Mouse (Mus musculus) CH12.LX (cell line): ENCODE measurements around the gene Sun3. TPM values are rescaled to one million over a fixed set of nuclear protein-coding genes. Genes with fewer than 3 reads are reported as not detected.

Source experiments
- DNase-seq: peaks from one replicate; pipeline ENCODE4 v3.0.0-alpha.2; 2013; ENCODE audit errors: extremely low read depth
- H3K27ac ChIP-seq: 2 replicates; pipeline ENCODE4 v1.5.1; 2012; ENCODE audit warnings: low read depth, mild to moderate bottlenecking, control low read depth, moderate library complexity; ENCODE audit not compliant: insufficient read depth
- H3K27me3 ChIP-seq: replicated peaks from 2 replicates; pipeline ENCODE3; 2012; ENCODE audit warnings: inconsistent platforms
- H3K36me3 ChIP-seq, 2 experiments: replicated peaks in 1 of 2; 2 replicates each; pipeline versions ENCODE3 to v1.6.1; 2012; ENCODE audit warnings: inconsistent platforms in 1 of 2, low read length in 1 of 2, mild to moderate bottlenecking in 1 of 2, mixed read lengths in 1 of 2, moderate library complexity in 1 of 2; ENCODE audit not compliant: control insufficient read depth in 1 of 2, insufficient read depth in 1 of 2
- H3K4me1 ChIP-seq, 2 experiments: 2 replicates each; pipeline ENCODE4 v1.6.1; 2012; ENCODE audit warnings: inconsistent platforms in 1 of 2, moderate library complexity in 1 of 2; ENCODE audit not compliant: insufficient read depth in 2 of 2, control insufficient read depth in 1 of 2
- H3K4me2 ChIP-seq: 2 replicates; pipeline ENCODE4 v1.6.1; 2012; ENCODE audit warnings: low read depth, mild to moderate bottlenecking, control low read depth; ENCODE audit not compliant: poor library complexity, insufficient read depth, severe bottlenecking
- H3K4me3 ChIP-seq, 3 experiments: fragments of 150-350 bp in 1 of 3; sonication (generic) in 1 of 3; replicated peaks in 1 of 3; 2 replicates each; pipeline versions ENCODE3 to v1.5.1; 2011 to 2012; ENCODE audit warnings: low read depth in 2 of 3, low read length in 2 of 3, mild to moderate bottlenecking in 2 of 3, moderate library complexity in 2 of 3, control low read depth in 1 of 3, improper control_type of control experiment in 1 of 3, inconsistent platforms in 1 of 3, mixed read lengths in 1 of 3; ENCODE audit not compliant: poor library complexity in 1 of 3
- H3K79me2 ChIP-seq: replicated peaks from 2 replicates; pipeline ENCODE4 v1.6.1; 2012; ENCODE audit warnings: mild to moderate bottlenecking, moderate library complexity; ENCODE audit not compliant: control insufficient read depth, poor library complexity, insufficient read depth, severe bottlenecking; ENCODE audit errors: extremely low read depth
- H3K9ac ChIP-seq: 2 replicates; pipeline ENCODE4 v1.6.1; 2012; ENCODE audit warnings: low read depth, mild to moderate bottlenecking, control low read depth, moderate library complexity; ENCODE audit not compliant: insufficient read depth
- H3K9me3 ChIP-seq: replicated peaks from 2 replicates; pipeline ENCODE3; 2012; ENCODE audit warnings: low read length, inconsistent platforms, mixed read lengths
- CHD1 ChIP-seq: IDR thresholded peaks from 2 replicates; pipeline ENCODE4 v1.6.1; 2012; ENCODE audit warnings: low read depth, low read length, improper control_type of control experiment, inconsistent platforms
- EP300 ChIP-seq: IDR thresholded peaks from 2 replicates; pipeline ENCODE4 v1.6.1; 2011; ENCODE audit warnings: low read length, improper control_type of control experiment
- ETS1 ChIP-seq: conservative IDR thresholded peaks from 2 replicates; pipeline ENCODE4 v1.6.1; 2012; ENCODE audit warnings: low read depth, mild to moderate bottlenecking, inconsistent platforms, low read length, improper control_type of control experiment, moderate library complexity
- GABPA ChIP-seq: IDR thresholded peaks from 2 replicates; pipeline ENCODE4 v1.6.1; 2012; ENCODE audit warnings: low read depth, low read length, improper control_type of control experiment, inconsistent platforms; ENCODE audit not compliant: insufficient replicate concordance
- HCFC1 ChIP-seq: IDR thresholded peaks from 2 replicates; pipeline ENCODE4 v1.6.1; 2012; ENCODE audit warnings: low read depth, mild to moderate bottlenecking, inconsistent platforms, low read length, improper control_type of control experiment
- IRF4 ChIP-seq: IDR thresholded peaks from 2 replicates; pipeline ENCODE4 v1.6.1; 2014; ENCODE audit warnings: low read depth, mild to moderate bottlenecking, inconsistent platforms, low read length, improper control_type of control experiment
- JUN ChIP-seq: IDR thresholded peaks from 2 replicates; pipeline ENCODE4 v1.6.1; 2011; ENCODE audit warnings: low read depth, mild to moderate bottlenecking, low read length, improper control_type of control experiment, moderate library complexity; ENCODE audit not compliant: insufficient read depth
- MEF2A ChIP-seq: IDR thresholded peaks from 2 replicates; pipeline ENCODE4 v1.6.1; 2014; ENCODE audit warnings: low read depth, mild to moderate bottlenecking, inconsistent platforms, low read length, improper control_type of control experiment, borderline replicate concordance
- MXI1 ChIP-seq: IDR thresholded peaks from 2 replicates; pipeline ENCODE4 v1.6.1; 2011; ENCODE audit warnings: mild to moderate bottlenecking, low read depth, low read length, improper control_type of control experiment
- PAX5 ChIP-seq: IDR thresholded peaks from 2 replicates; pipeline ENCODE4 v1.6.1; 2012; ENCODE audit warnings: low read length, inconsistent platforms, mixed read lengths
- POLR2A ChIP-seq: IDR thresholded peaks from 2 replicates; pipeline ENCODE4 v1.6.1; 2011; ENCODE audit warnings: low read depth, mild to moderate bottlenecking, improper control_type of control experiment, low read length
- SIN3A ChIP-seq: IDR thresholded peaks from 2 replicates; pipeline ENCODE4 v1.6.1; 2012; ENCODE audit warnings: low read length, improper control_type of control experiment, inconsistent platforms
- TBP ChIP-seq: conservative IDR thresholded peaks from 2 replicates; pipeline ENCODE4 v1.6.1; 2011; ENCODE audit warnings: low read depth, low read length, improper control_type of control experiment
- TCF12 ChIP-seq: IDR thresholded peaks from 2 replicates; pipeline ENCODE4 v1.6.1; 2014; ENCODE audit warnings: low read depth, mild to moderate bottlenecking, inconsistent platforms, low read length, improper control_type of control experiment
- USF1 ChIP-seq: IDR thresholded peaks from 2 replicates; pipeline ENCODE4 v1.6.1; 2014; ENCODE audit warnings: low read depth, mild to moderate bottlenecking, inconsistent platforms, low read length, improper control_type of control experiment
- USF2 ChIP-seq: conservative IDR thresholded peaks from 2 replicates; pipeline ENCODE4 v1.6.1; 2011; ENCODE audit warnings: low read depth, low read length, improper control_type of control experiment
- ZNF384 ChIP-seq: IDR thresholded peaks from 2 replicates; pipeline ENCODE4 v1.6.1; 2012; ENCODE audit warnings: low read depth, low read length, improper control_type of control experiment, inconsistent platforms
- dilution Hi-C: fragments of 300-500 bp; cut with MboI; formaldehyde crosslinking; loops from 2 replicates; pipeline ENCODE4 v1.14.3; 2020; ENCODE audit warnings: low sequenced_read_pairs; ENCODE audit not compliant: extremely low pct_unique_long_range_greater_than_20kb, extremely low pct_ligation_motif_present
- in situ Hi-C: fragments of 300-500 bp; cut with MboI; formaldehyde crosslinking; loops from 3 replicates; pipeline ENCODE4 v1.14.3; 2019; ENCODE audit warnings: low sequenced_read_pairs, low pct_ligation_motif_present, low pct_unique_long_range_greater_than_20kb, mixed read lengths
- polyA plus RNA-seq: library from polyadenylated mRNA; unstranded; fragments of >175 nt; gene quantifications from 2 replicates; pipeline ENCODE4 v1.2.1, GENCODE M21; 2012; ENCODE audit warnings: low read depth; ENCODE audit not compliant: insufficient read length
- total RNA-seq, 2 experiments: library from RNA; depleted of rRNA; stranded (reverse); fragments of 300-350 nt in 1 of 2; fragments of >200 nt in 1 of 2; gene quantifications; 2 replicates each; pipeline ENCODE4 v1.2.3; 2012 to 2014

Gene Sun3
- total and polyA plus RNA-seq, 3 experiments, result not detected

- H3K27ac ChIP-seq, result no peak overlapping the region
- dilution Hi-C loops, result no loop called here
- H3K4me3 ChIP-seq, result no peak overlapping the region
- H3K79me2 ChIP-seq, result no peaks in the 10 kb centered on the region
- no peak for DNase-seq
- TF ChIP-seq TCF12, result no peak
- no peak for TF ChIP-seq CHD1
- no peak for TF ChIP-seq MXI1
- TF ChIP-seq JUN, result no peak
- no peak for TF ChIP-seq GABPA
- TF ChIP-seq PAX5, result no peak
- no peak for TF ChIP-seq ZNF384
- no peak for TF ChIP-seq TBP
- TF ChIP-seq SIN3A, result no peak
- no peak for TF ChIP-seq IRF4
- no peaks in the 10 kb centered on the region for H3K9me3 ChIP-seq
- H3K9ac ChIP-seq, result no peak overlapping the region
- peaks cover 76% of the 10 kb centered on the region for H3K27me3 ChIP-seq
- in situ Hi-C loops, result no loop called here
- no peaks in the 10 kb centered on the region for H3K4me1 ChIP-seq
- H3K36me3 ChIP-seq, result no peaks in the 10 kb centered on the region
- H3K4me2 ChIP-seq, result no peak overlapping the region
Observed at GRCm38 (mm10) chr11:9031530-9031929, 17.3 kb downstream of the Sun3 start.

GRCm38 (mm10) chr11:9025211-9025610 lies 23.6 kb downstream of the Sun3 start:
- H3K9ac ChIP-seq, result no peak overlapping the region
- H3K27me3 ChIP-seq, result peaks cover 83% of the 10 kb centered on the region
- no peak overlapping the region for H3K4me3 ChIP-seq
- no peaks in the 10 kb centered on the region for H3K79me2 ChIP-seq
- no peak for DNase-seq
- H3K9me3 ChIP-seq, result no peaks in the 10 kb centered on the region
- no peaks in the 10 kb centered on the region for H3K36me3 ChIP-seq
- dilution Hi-C loops (no loop called here), in situ Hi-C loops (no loop called here)
- H3K4me1 ChIP-seq, result 0 out of 4 replicates have a peak, but pooled peaks cover 0 to 2% of the 10 kb centered on the region in 2 experiments
- H3K4me2 ChIP-seq, result no peak overlapping the region
- H3K27ac ChIP-seq, result no peak overlapping the region
- TF ChIP-seq GABPA (no peak), ETS1 (no peak), POLR2A (no peak), USF1 (no peak), MEF2A (no peak), USF2 (no peak), EP300 (no peak), TBP (no peak), JUN (no peak), HCFC1 (no peak)
- TF ChIP-seq, all 38 proteins: peak for 0
